Mouse (Mus musculus) splenic B cell, adult 2 months (primary cell): ENCODE results near the gene Comt.

Experiments used
- DNase-seq: peaks from one replicate; pipeline ENCODE4 v3.0.0-alpha.2; 2011; ENCODE audit warnings: low read depth, low spot score
- H3K27me3 ChIP-seq: 2 replicates; pipeline ENCODE4 v1.6.1; 2012; ENCODE audit warnings: mild to moderate bottlenecking, low read length, moderate library complexity, mixed read lengths; ENCODE audit not compliant: control insufficient read depth, poor library complexity, insufficient read depth, severe bottlenecking
- H3K36me3 ChIP-seq: 2 replicates; pipeline ENCODE4 v1.6.1; 2012; ENCODE audit warnings: mild to moderate bottlenecking, low read length, moderate library complexity, mixed read lengths; ENCODE audit not compliant: control insufficient read depth, poor library complexity, insufficient read depth, severe bottlenecking

The Comt gene

GRCm38 (mm10) chr16:18426802-18427280, at the start of gene Comt:
TSS of gene Comt (minus strand) at chr16:18426852.
- no peak for DNase-seq
- H3K27me3 ChIP-seq, result no peaks in the 10 kb centered on the region
- no peaks in the 10 kb centered on the region for H3K36me3 ChIP-seq

GRCm38 (mm10) chr16:18474021-18474420, 47.4 kb upstream of the Comt start:
- H3K27me3 ChIP-seq, result no peaks in the 10 kb centered on the region
- no peaks in the 10 kb centered on the region; the same call in 1 of the 2 replicates for H3K36me3 ChIP-seq
- no peak for DNase-seq

GRCm38 (mm10) chr16:18472976-18473375, 46.3 kb upstream of the Comt start:
- Histone ChIP-seq H3K36me3 (no peaks in the 10 kb centered on the region; the same call in 1 of the 2 replicates), H3K27me3 (no peaks in the 10 kb centered on the region)
- no peak for DNase-seq

- no peaks in the 10 kb centered on the region; the same call in 1 of the 2 replicates for H3K36me3 ChIP-seq
- no peak for DNase-seq
Measured at GRCm38 (mm10) chr16:18472416-18472815, 45.8 kb upstream of the Comt start.

GRCm38 (mm10) chr16:18471976-18472375, 45.3 kb upstream of the Comt start:
- no peaks in the 10 kb centered on the region; the same call in 1 of the 2 replicates for H3K36me3 ChIP-seq
- no peak for DNase-seq
- no peaks in the 10 kb centered on the region for H3K27me3 ChIP-seq

More at GRCm38 (mm10) chr16:18472416-18472815, 45.8 kb upstream of the Comt start:
- no peaks in the 10 kb centered on the region for H3K27me3 ChIP-seq

GRCm38 (mm10) chr16:18471381-18471955, 44.8 kb upstream of the Comt start:
- DNase-seq, result no peak

GRCm38 (mm10) chr16:18470829-18471228, 44.2 kb upstream of the Comt start:
- Histone ChIP-seq H3K27me3 (no peaks in the 10 kb centered on the region), H3K36me3 (no peaks in the 10 kb centered on the region; the same call in 1 of the 2 replicates)
- no peak for DNase-seq

More at GRCm38 (mm10) chr16:18471381-18471955, 44.8 kb upstream of the Comt start:
- Histone ChIP-seq H3K36me3 (no peaks in the 10 kb centered on the region; the same call in 1 of the 2 replicates), H3K27me3 (no peaks in the 10 kb centered on the region)

- Histone ChIP-seq H3K27me3 (no peaks in the 10 kb centered on the region), H3K36me3 (no peaks in the 10 kb centered on the region)
- DNase-seq, result no peak
Measured at GRCm38 (mm10) chr16:18464271-18464670, 37.6 kb upstream of the Comt start.

- H3K27me3 ChIP-seq, result no peaks in the 10 kb centered on the region
- H3K36me3 ChIP-seq, result peaks cover under 1% of the 10 kb centered on the region; the same call in 1 of the 2 replicates
- no peak for DNase-seq
Measured at GRCm38 (mm10) chr16:18462598-18462997, 35.9 kb upstream of the Comt start.

- H3K27me3 ChIP-seq, result no peaks in the 10 kb centered on the region
- DNase-seq, result no peak
- H3K36me3 ChIP-seq, result peaks cover 2% of the 10 kb centered on the region; the same call in 1 of the 2 replicates
Measured at GRCm38 (mm10) chr16:18462031-18462430, 35.4 kb upstream of the Comt start.

- no peak for DNase-seq
- Histone ChIP-seq H3K36me3 (peaks cover 2% of the 10 kb centered on the region; the same call in 1 of the 2 replicates), H3K27me3 (no peaks in the 10 kb centered on the region)
Measured at GRCm38 (mm10) chr16:18460826-18461225, 34.2 kb upstream of the Comt start.

GRCm38 (mm10) chr16:18459955-18460370, 33.3 kb upstream of the Comt start:
- Histone ChIP-seq H3K36me3 (peaks cover 2% of the 10 kb centered on the region; the same call in 1 of the 2 replicates), H3K27me3 (no peaks in the 10 kb centered on the region)
- peak; percentile 35 for DNase-seq

- no peaks in the 10 kb centered on the region for H3K27me3 ChIP-seq
- DNase-seq, result no peak
- peaks cover 2% of the 10 kb centered on the region; the same call in 1 of the 2 replicates for H3K36me3 ChIP-seq
Measured at GRCm38 (mm10) chr16:18459335-18459954, 32.8 kb upstream of the Comt start.

GRCm38 (mm10) chr16:18458661-18459060, 32.0 kb upstream of the Comt start:
- Histone ChIP-seq H3K36me3 (peaks cover 2% of the 10 kb centered on the region; the same call in 1 of the 2 replicates), H3K27me3 (no peaks in the 10 kb centered on the region)
- no peak for DNase-seq

- Histone ChIP-seq H3K36me3 (peaks cover 2% of the 10 kb centered on the region; the same call in 1 of the 2 replicates), H3K27me3 (no peaks in the 10 kb centered on the region)
- DNase-seq, result no peak
Measured at GRCm38 (mm10) chr16:18455407-18455806, 28.8 kb upstream of the Comt start.
